Mouse (Mus musculus) ES-E14 (cell line): ENCODE measurements around the gene Olfr1245. TPM values are rescaled to one million over a fixed set of nuclear protein-coding genes. Genes with fewer than 3 reads are reported as not detected.
"Not testable (repeated sequence)": the region's sequence is repeated elsewhere in the genome, so short reads cannot be mapped to it uniquely, and the experiment has no call there.

Experiments
- DNase-seq: peaks from one replicate; pipeline ENCODE4 v3.0.0-alpha.2; 2013; ENCODE audit warnings: low read depth, low spot score
- H3K27ac ChIP-seq: 2 replicates; pipeline ENCODE4 v1.5.1; 2012; ENCODE audit warnings: low read depth, mild to moderate bottlenecking, low read length, moderate library complexity, mixed read lengths; ENCODE audit not compliant: poor library complexity, insufficient read depth, severe bottlenecking
- H3K36me3 ChIP-seq: 2 replicates; pipeline ENCODE4 v1.6.1; 2012; ENCODE audit warnings: mild to moderate bottlenecking, low read length, moderate library complexity, mixed read lengths; ENCODE audit not compliant: control insufficient read depth, poor library complexity, insufficient read depth, severe bottlenecking
- H3K4me1 ChIP-seq, 2 experiments: fragments of 150-350 bp in 1 of 2; sonication (generic) in 1 of 2; 2 replicates each; pipeline ENCODE4 v1.6.1; 2012; ENCODE audit warnings: low read length in 2 of 2, mild to moderate bottlenecking in 1 of 2, mixed read lengths in 1 of 2; ENCODE audit not compliant: control insufficient read depth in 2 of 2, insufficient read depth in 2 of 2, poor library complexity in 1 of 2
- H3K4me3 ChIP-seq, 2 experiments: fragments of 150-350 bp in 1 of 2; sonication (generic) in 1 of 2; 2 replicates each; pipeline ENCODE4 v1.5.1; 2012; ENCODE audit warnings: low read length in 2 of 2, low read depth in 1 of 2, mild to moderate bottlenecking in 1 of 2, mixed read lengths in 1 of 2; ENCODE audit not compliant: insufficient read depth in 1 of 2, poor library complexity in 1 of 2, severe bottlenecking in 1 of 2
- H3K9ac ChIP-seq: 2 replicates; pipeline ENCODE4 v1.6.1; 2012; ENCODE audit warnings: low read depth, mild to moderate bottlenecking, low read length, mixed read lengths; ENCODE audit not compliant: poor library complexity, insufficient read depth, severe bottlenecking
- H3K9me3 ChIP-seq: fragments of 150-350 bp; sonication (generic); 2 replicates; pipeline ENCODE4 v1.6.1; 2012; ENCODE audit warnings: low read depth, mild to moderate bottlenecking, low read length; ENCODE audit not compliant: control insufficient read depth, insufficient read depth
- CHD2 ChIP-seq: IDR thresholded peaks from 2 replicates; pipeline ENCODE4 v1.6.1; 2014; ENCODE audit warnings: mild to moderate bottlenecking, low read depth, low read length, inconsistent platforms
- HCFC1 ChIP-seq: IDR thresholded peaks from 2 replicates; pipeline ENCODE4 v1.6.1; 2012; ENCODE audit warnings: low read length, inconsistent platforms, borderline replicate concordance; ENCODE audit not compliant: insufficient read depth
- MAFK ChIP-seq: IDR thresholded peaks from 2 replicates; pipeline ENCODE4 v1.6.1; 2014; ENCODE audit warnings: mild to moderate bottlenecking, low read depth, low read length, inconsistent platforms; ENCODE audit not compliant: insufficient read depth
- ZC3H11A ChIP-seq: IDR thresholded peaks from 2 replicates; pipeline ENCODE4 v1.6.1; 2012; ENCODE audit warnings: low read depth, mild to moderate bottlenecking, inconsistent platforms, low read length, borderline replicate concordance
- ZNF384 ChIP-seq: IDR thresholded peaks from 2 replicates; pipeline ENCODE4 v1.6.1; 2012; ENCODE audit warnings: low read depth, low read length, inconsistent platforms
- in situ Hi-C, 2 experiments: fragments of 600-800 bp; cut with MboI; formaldehyde crosslinking; loops; one replicate each; pipeline ENCODE4 v1.15.1; 2025; ENCODE audit warnings: low sequenced_read_pairs in 2 of 2, inconsistent platforms in 1 of 2; ENCODE audit not compliant: unreplicated experiment in 2 of 2
- total RNA-seq: library from RNA; depleted of rRNA; stranded (reverse); fragments of 300-350 nt; gene quantifications from 2 replicates; pipeline ENCODE4 v1.2.3, GENCODE M21; 2012; rRNA removed

Olfr1245 gene
- not detected in 2 replicates for total RNA-seq

DNA sequence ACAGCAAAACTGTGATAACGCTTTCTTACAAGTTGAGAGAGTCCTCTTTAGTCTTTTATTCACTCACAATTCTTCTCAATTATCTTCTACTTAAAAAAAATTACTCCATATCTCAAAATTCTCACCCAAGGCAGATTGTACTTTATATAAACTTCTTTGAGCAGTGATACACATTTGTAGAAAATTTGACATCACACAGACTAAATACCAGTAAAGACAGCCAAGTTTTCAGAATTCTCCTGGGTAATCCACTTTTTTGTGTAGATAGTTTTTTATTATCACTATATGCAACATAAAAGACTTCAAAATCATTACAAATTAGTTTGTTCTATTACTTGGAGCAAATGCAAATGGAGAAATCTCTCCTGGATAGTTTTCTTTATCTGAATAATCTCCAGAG, at the start of gene Olfr1245:
Olfr1245 (minus strand) TSS at position 101 of the 400 bp plus-strand sequence.
- no peak for TF ChIP-seq HCFC1
- no peak for TF ChIP-seq ZNF384
- TF ChIP-seq CHD2 = no peak
- no peak for TF ChIP-seq MAFK
- no peak for TF ChIP-seq ZC3H11A

GRCm38 (mm10) chr2:89618145-89618544, 39.9 kb upstream of the Olfr1245 start, which contains the start of gene Olfr1248:
TSS of gene Olfr1248 (minus strand) at chr2:89618245.
- in situ Hi-C loops, H3K4me1 ChIP-seq, H3K36me3 ChIP-seq, DNase-seq, H3K9me3 ChIP-seq, H3K27ac ChIP-seq, H3K9ac ChIP-seq, H3K4me3 ChIP-seq: not testable (repeated sequence)

More for the DNA sequence above, at the start of gene Olfr1245:
- no peak for DNase-seq
- Histone ChIP-seq H3K36me3 (no peaks in the 10 kb centered on the region), H3K9me3 (no peaks in the 10 kb centered on the region), H3K4me3 (no peak within 1 kb of the TSS), H3K9ac (no peak within 1 kb of the TSS), H3K4me1 (no peaks in the 10 kb centered on the region), H3K27ac (no peak within 1 kb of the TSS)
- in situ Hi-C loops = no loop called here

DNA sequence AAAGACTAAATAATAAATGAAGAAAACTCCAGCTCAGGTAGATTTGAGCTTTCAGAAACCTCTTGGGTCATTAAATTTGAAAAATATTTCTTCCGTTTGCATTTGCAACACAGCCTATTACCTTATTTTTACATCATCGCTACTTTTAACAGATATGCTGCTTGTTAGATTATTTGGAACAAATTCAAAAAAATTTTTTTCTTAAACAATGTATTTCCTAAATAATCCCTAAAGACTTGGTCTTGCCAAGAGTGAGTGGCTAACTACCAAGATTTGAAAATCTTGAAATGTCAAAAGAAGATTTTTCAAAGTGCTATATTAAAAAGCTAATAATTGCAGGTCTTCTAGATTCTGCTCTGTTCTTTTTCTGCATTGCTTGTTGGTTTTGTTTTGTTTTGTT, 35.8 kb upstream of the Olfr1245 start, which contains the start of gene Olfr1247:
Olfr1247 (minus strand) TSS at position 101 of the 400 bp plus-strand sequence.
- no peaks in the 10 kb centered on the region for H3K9me3 ChIP-seq
- in situ Hi-C loops = no loop called here
- TF ChIP-seq ZC3H11A = no peak
- TF ChIP-seq ZNF384 = no peak
- TF ChIP-seq HCFC1 = no peak
- TF ChIP-seq MAFK = no peak
- TF ChIP-seq CHD2 = no peak
- no peak within 1 kb of the TSS for H3K27ac ChIP-seq
- no peak within 1 kb of the TSS for H3K4me3 ChIP-seq
- no peak within 1 kb of the TSS for H3K9ac ChIP-seq
- DNase-seq = no peak
- H3K4me1 ChIP-seq = no peaks in the 10 kb centered on the region
- no peaks in the 10 kb centered on the region for H3K36me3 ChIP-seq

GRCm38 (mm10) chr2:89593057-89593456, 14.8 kb upstream of the Olfr1245 start, which contains the start of gene Olfr1246:
TSS of gene Olfr1246 (minus strand) at chr2:89593157.
- Histone ChIP-seq H3K4me3 (no peak within 1 kb of the TSS), H3K4me1 (no peaks in the 10 kb centered on the region), H3K9ac (no peak within 1 kb of the TSS), H3K36me3 (no peaks in the 10 kb centered on the region), H3K9me3 (no peaks in the 10 kb centered on the region), H3K27ac (no peak within 1 kb of the TSS)
- in situ Hi-C loops = no loop called here
- no peak for DNase-seq
- no peak for TF ChIP-seq HCFC1
- no peak for TF ChIP-seq ZC3H11A
- no peak for TF ChIP-seq MAFK
- TF ChIP-seq ZNF384 = no peak
- TF ChIP-seq CHD2 = no peak

GRCm38 (mm10) chr2:89562706-89563105, 15.5 kb downstream of the Olfr1245 start:
- in situ Hi-C loops, H3K9me3 ChIP-seq, H3K9ac ChIP-seq, H3K4me1 ChIP-seq, H3K27ac ChIP-seq, H3K4me3 ChIP-seq, H3K36me3 ChIP-seq, DNase-seq: not testable (repeated sequence)
